ENCODE assay signal across 8 mouse cellular contexts in genomic region chr1:182088844-182089418, GRCm38 (mm10). TPM values are rescaled to one million over a fixed set of nuclear protein-coding genes. Genes with fewer than 3 reads are reported as not detected.
DNase-seq lines count a peak whose midpoint lies in the region; ATAC-seq and TF ChIP-seq lines count a peak whose summit lies in the region.

No protein-coding gene starts in this region.

- no peaks in the 10 kb centered on the region for H3K36me3 ChIP-seq in heart, postnatal 0 days (replicated peaks; ENCODE audit: control insufficient read depth, insufficient read depth, low read length)

- no peaks in the 10 kb centered on the region for H3K9me3 ChIP-seq in heart, postnatal 0 days (replicated peaks; ENCODE audit: control insufficient read depth, low read length)

- peak overlapping the region; percentile 67 for H3K27ac ChIP-seq in heart, postnatal 0 days (ENCODE audit: low read depth)

- peak; percentile 46 for DNase-seq in adrenal gland, postnatal 10 days
- no peak for DNase-seq in adrenal gland, postnatal 4 days (ENCODE audit: low spot score in 2 of 2)
- peak; percentile 69 for DNase-seq in retina, postnatal 1 day
- DNase-seq in retina, embryonic 14.5 days (ENCODE audit: low spot score): no peak
- DNase-seq in heart, postnatal 0 days (ENCODE audit: low spot score): peak; percentile 74
- peak; percentile 60 to 61 for DNase-seq in kidney, postnatal 36 days
- DNase-seq in urinary bladder, postnatal 4 days (ENCODE audit: low spot score in 2 of 2): no peak
- no peak for DNase-seq in B cell, adult 2 months

- no peak overlapping the region for H3K4me3 ChIP-seq in heart, postnatal 0 days (ENCODE audit: low read depth, low read length)

- no peaks in the 10 kb centered on the region for H3K27me3 ChIP-seq in heart, postnatal 0 days (ENCODE audit: control insufficient read depth, insufficient read depth, low read length)

- WGBS in heart, postnatal 0 days: 18% methylated on average over 14 of the region's 14 CpGs

- H3K4me2 ChIP-seq in heart, postnatal 0 days (ENCODE audit: low read depth, low read length): no peak overlapping the region

- TF ChIP-seq CTCF in heart, postnatal 0 days (IDR thresholded peaks at IDR 0.05; ENCODE audit: low read depth): no peak

- H3K9ac ChIP-seq in heart, postnatal 0 days (replicated peaks; ENCODE audit: low read depth, low read length): 0 out of 2 replicates have a peak overlapping the region, but pooled peaks have one; percentile 21

- H3K4me1 ChIP-seq in heart, postnatal 0 days (ENCODE audit: control insufficient read depth, insufficient read depth): peaks cover 38% of the 10 kb centered on the region

- TF ChIP-seq EP300 in heart, postnatal 0 days (IDR thresholded peaks at IDR 0.05; ENCODE audit: low read depth): no peak

- peak; percentile 81 for ATAC-seq in heart, postnatal 0 days (ENCODE audit: insufficient read depth, low read depth)

RNA-seq across cellular contexts. Expression of gene Srp9, which starts 35.6 kb away (rescaled TPM):
- 10 to 100 TPM; 51.9 to 57.0 TPM for total RNA-seq in adrenal gland, postnatal 10 days (2021)
- 10 to 100 TPM; 60.0 to 68.5 TPM for total RNA-seq in adrenal gland, postnatal 4 days (2021)
- total RNA-seq in heart, postnatal 0 days (2014; rRNA removed; ENCODE audit: low replicate concordance): 62.5 and 65.0 TPM in 2 replicates
- 147 and 155 TPM in 2 replicates for polyA plus RNA-seq in heart, postnatal 0 days (2015; fragmentation: Nextera tagmentation; extraction: Ambion mirVana)

Comparison
In these comparisons a context has a peak if more than half of its experiments do, and no peak if none do; other contexts are left out.
1. DNase-seq: peak in adrenal gland, postnatal 10 days (single experiment), retina, postnatal 1 day (single experiment), heart, postnatal 0 days (single experiment) and kidney, postnatal 36 days (2 of 2); none in adrenal gland, postnatal 4 days (0 of 2), retina, embryonic 14.5 days (single experiment), urinary bladder, postnatal 4 days (0 of 2) and B cell, adult 2 months (0 of 2).